Mouse (Mus musculus): ENCODE measurements around the gene Tram2. TPM values are rescaled to one million over a fixed set of nuclear protein-coding genes. Genes with fewer than 3 reads are reported as not detected.

Tram2 gene
- polyA plus RNA-seq, 1 experiment = 7.8 TPM

DNA sequence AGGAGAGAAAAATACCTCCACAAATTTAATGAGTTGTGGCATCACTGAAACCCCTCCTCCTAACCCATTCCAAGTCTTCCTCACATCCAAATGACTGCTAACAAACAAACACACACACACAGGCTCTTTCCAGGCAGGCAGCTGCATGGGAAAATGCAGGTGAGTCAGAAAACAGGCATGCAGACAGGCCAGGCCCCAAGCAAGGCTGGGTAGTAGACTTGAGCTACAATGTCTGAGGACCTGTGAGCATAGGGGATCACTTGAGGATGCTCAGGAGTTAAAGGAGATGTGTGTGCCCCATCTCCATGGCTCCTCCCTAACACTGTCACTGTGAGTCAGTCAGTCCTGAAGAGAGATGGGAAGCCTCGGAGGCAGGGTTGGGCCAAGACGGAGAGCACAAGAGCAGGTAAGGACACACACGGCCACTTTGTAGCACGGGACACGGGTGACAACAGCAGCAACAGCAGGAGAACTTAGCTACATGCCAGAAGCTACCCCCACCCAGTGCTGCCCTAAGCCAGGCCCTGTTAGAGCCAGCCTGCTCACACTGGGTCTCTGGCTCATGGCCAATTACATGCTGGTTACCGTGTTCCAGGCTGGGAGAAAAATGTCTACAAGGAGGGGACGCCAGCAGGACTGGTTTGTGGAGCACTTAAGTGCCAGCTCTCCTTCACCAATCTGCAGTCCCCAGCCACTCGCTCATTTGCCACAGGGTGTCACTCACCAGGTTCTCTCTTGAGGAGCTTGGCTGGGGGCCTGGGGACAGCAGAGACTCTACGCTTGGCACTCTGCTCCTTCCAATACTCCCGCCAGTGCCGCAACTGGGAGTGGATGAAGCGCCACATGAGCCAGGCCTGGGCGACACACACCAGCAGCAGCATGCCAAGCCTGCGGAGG lies 76.5 kb downstream of the Tram2 start:
- Histone ChIP-seq H3K4me1 (ENCODE audit: control insufficient read depth, insufficient read depth, low read length) (peaks cover 3% of the 10 kb centered on the region), H3K27ac (ENCODE audit: insufficient read depth, low read depth, low read length) (no peak overlapping the region), H3K4me3 (ENCODE audit: insufficient read depth, low read length) (no peak overlapping the region)
- no peak for TF ChIP-seq POLR2A (IDR thresholded peaks at IDR 0.05; ENCODE audit: borderline replicate concordance, low read depth, low read length)
- no peak for TF ChIP-seq CTCF (IDR thresholded peaks at IDR 0.05; ENCODE audit: low read depth, low read length)

- no peak overlapping the region for H3K27ac ChIP-seq (ENCODE audit: insufficient read depth, low read depth, low read length)
- TF ChIP-seq POLR2A (IDR thresholded peaks at IDR 0.05; ENCODE audit: borderline replicate concordance, low read depth, low read length) = no peak
- TF ChIP-seq CTCF (IDR thresholded peaks at IDR 0.05; ENCODE audit: low read depth, low read length) = no peak
- no peak overlapping the region for H3K4me3 ChIP-seq (ENCODE audit: insufficient read depth, low read length)
- peaks cover 8% of the 10 kb centered on the region for H3K4me1 ChIP-seq (ENCODE audit: control insufficient read depth, insufficient read depth, low read length)
These were observed 81.1 kb downstream of the Tram2 start for GRCm38 (mm10) chr1:20997881-20998389.

- TF ChIP-seq POLR2A (IDR thresholded peaks at IDR 0.05; ENCODE audit: borderline replicate concordance, low read depth, low read length) (no peak), CTCF (IDR thresholded peaks at IDR 0.05; ENCODE audit: low read depth, low read length) (no peak)
- H3K4me3 ChIP-seq (ENCODE audit: insufficient read depth, low read length) = no peak overlapping the region
- peaks cover 8% of the 10 kb centered on the region for H3K4me1 ChIP-seq (ENCODE audit: control insufficient read depth, insufficient read depth, low read length)
- H3K27ac ChIP-seq (ENCODE audit: insufficient read depth, low read depth, low read length) = no peak overlapping the region
These were observed 81.7 kb downstream of the Tram2 start for GRCm38 (mm10) chr1:20997328-20997689.

GRCm38 (mm10) chr1:20996603-20997327 lies 82.3 kb downstream of the Tram2 start:
- peaks cover 8% of the 10 kb centered on the region for H3K4me1 ChIP-seq (ENCODE audit: control insufficient read depth, insufficient read depth, low read length)
- H3K4me3 ChIP-seq (ENCODE audit: insufficient read depth, low read length) = no peak overlapping the region
- H3K27ac ChIP-seq (ENCODE audit: insufficient read depth, low read depth, low read length) = no peak overlapping the region
- TF ChIP-seq CTCF (IDR thresholded peaks at IDR 0.05; ENCODE audit: low read depth, low read length) (no peak), POLR2A (IDR thresholded peaks at IDR 0.05; ENCODE audit: borderline replicate concordance, low read depth, low read length) (no peak)

DNA sequence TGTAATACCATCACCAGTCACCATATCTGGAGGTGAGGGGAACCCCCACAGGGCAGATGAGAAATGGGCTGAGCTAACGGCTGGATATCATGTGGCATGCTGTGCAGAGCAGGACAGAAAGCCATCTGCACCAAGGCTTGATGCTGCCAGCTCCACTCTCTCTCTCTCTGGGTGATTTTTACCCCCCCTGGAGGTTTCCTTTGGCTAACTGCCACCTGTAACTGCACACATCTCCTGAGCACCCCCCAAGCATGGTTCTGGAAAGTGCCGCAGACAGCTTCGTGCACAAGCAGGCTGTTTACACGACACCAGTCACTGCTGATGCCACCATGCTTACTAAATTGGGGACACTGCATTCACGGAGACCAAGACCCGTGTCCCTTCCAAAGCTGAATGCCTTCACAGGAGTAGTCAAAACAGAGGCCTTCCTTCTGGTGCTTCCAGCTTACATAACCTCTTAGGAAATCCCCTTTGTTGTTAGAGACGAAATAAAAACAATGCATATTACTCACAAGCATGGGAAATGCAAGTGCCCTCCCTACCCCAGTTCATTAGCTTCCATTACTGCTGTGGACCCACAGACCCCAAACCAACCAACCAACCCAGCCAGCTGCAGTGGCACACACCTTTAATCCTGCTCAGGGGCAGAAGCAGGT lies 83.6 kb downstream of the Tram2 start:
- H3K27ac ChIP-seq (ENCODE audit: insufficient read depth, low read depth, low read length) = no peak overlapping the region
- TF ChIP-seq CTCF (IDR thresholded peaks at IDR 0.05; ENCODE audit: low read depth, low read length) (no peak), POLR2A (IDR thresholded peaks at IDR 0.05; ENCODE audit: borderline replicate concordance, low read depth, low read length) (no peak)
- no peak overlapping the region for H3K4me3 ChIP-seq (ENCODE audit: insufficient read depth, low read length)
- H3K4me1 ChIP-seq (ENCODE audit: control insufficient read depth, insufficient read depth, low read length) = peaks cover 8% of the 10 kb centered on the region

- Histone ChIP-seq H3K4me1 (ENCODE audit: control insufficient read depth, insufficient read depth, low read length) (peaks cover 11% of the 10 kb centered on the region), H3K4me3 (ENCODE audit: insufficient read depth, low read length) (no peak overlapping the region), H3K27ac (ENCODE audit: insufficient read depth, low read depth, low read length) (no peak overlapping the region)
- no peak for TF ChIP-seq POLR2A (IDR thresholded peaks at IDR 0.05; ENCODE audit: borderline replicate concordance, low read depth, low read length)
- TF ChIP-seq CTCF (IDR thresholded peaks at IDR 0.05; ENCODE audit: low read depth, low read length) = no peak
These were observed 84.7 kb downstream of the Tram2 start for GRCm38 (mm10) chr1:20994338-20994737.

DNA sequence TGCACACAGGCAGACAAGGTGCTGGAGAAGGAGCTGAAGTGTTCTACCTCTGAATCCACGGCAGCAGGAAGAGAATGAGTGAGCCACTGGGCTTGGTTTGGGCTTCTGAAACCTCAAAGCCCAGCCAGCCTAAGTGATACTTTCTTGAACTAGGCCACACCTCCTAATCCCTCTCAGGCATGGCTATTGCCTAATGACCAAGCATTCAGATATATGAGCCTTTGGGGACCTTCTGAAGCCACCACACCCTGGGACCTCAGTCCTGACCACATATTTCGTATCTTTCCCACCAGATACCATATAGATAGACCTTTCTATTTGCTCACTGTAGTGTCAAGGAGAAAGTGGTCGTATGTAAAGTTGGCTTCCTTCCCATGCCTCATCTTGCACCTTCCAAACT lies 85.3 kb downstream of the Tram2 start:
- Histone ChIP-seq H3K4me1 (ENCODE audit: control insufficient read depth, insufficient read depth, low read length) (peaks cover 14% of the 10 kb centered on the region), H3K4me3 (ENCODE audit: insufficient read depth, low read length) (no peak overlapping the region), H3K27ac (ENCODE audit: insufficient read depth, low read depth, low read length) (no peak overlapping the region)
- TF ChIP-seq CTCF (IDR thresholded peaks at IDR 0.05; ENCODE audit: low read depth, low read length) (no peak), POLR2A (IDR thresholded peaks at IDR 0.05; ENCODE audit: borderline replicate concordance, low read depth, low read length) (no peak)

DNA sequence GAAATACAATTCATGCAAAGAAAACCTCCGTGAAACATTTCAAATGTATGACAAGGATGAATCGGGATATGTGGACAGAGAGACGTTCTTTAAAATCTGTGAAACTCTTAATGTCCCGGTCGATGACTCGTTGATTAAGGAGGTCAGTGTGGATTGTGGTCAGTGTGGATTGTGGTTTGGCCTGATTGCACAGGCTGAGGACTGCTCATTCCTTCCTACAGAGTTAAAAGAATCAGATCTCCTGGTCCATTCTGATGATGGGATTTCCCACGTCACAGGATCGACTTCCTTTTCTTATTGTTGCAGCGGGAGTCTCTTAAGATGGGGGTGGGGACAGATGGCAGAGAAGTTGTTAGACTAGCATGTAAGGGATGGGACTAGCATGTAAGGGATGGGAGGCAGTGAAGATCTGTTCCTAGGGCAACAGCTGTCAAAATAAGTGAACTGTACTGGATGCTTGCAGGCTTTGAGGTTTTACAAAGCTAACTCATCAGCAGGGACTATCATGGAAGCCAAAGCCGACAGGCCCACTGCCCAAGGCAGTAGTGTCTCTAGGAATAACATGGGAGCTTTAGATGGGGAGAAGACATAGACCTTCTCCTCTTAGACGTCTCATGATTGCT lies 89.5 kb downstream of the Tram2 start:
- Histone ChIP-seq H3K4me1 (ENCODE audit: control insufficient read depth, insufficient read depth, low read length) (0 out of 2 replicates have a peak, but pooled peaks cover 6% of the 10 kb centered on the region), H3K4me3 (ENCODE audit: insufficient read depth, low read length) (no peak overlapping the region), H3K27ac (ENCODE audit: insufficient read depth, low read depth, low read length) (no peak overlapping the region)
- TF ChIP-seq CTCF (IDR thresholded peaks at IDR 0.05; ENCODE audit: low read depth, low read length) = no peak
- no peak for TF ChIP-seq POLR2A (IDR thresholded peaks at IDR 0.05; ENCODE audit: borderline replicate concordance, low read depth, low read length)

- no peak overlapping the region for H3K4me3 ChIP-seq (ENCODE audit: insufficient read depth, low read length)
- H3K4me1 ChIP-seq (ENCODE audit: control insufficient read depth, insufficient read depth, low read length) = peaks cover 6% of the 10 kb centered on the region; the same call in 1 of the 2 replicates
- TF ChIP-seq POLR2A (IDR thresholded peaks at IDR 0.05; ENCODE audit: borderline replicate concordance, low read depth, low read length) (no peak), CTCF (IDR thresholded peaks at IDR 0.05; ENCODE audit: low read depth, low read length) (no peak)
- no peak overlapping the region for H3K27ac ChIP-seq (ENCODE audit: insufficient read depth, low read depth, low read length)
These were observed 92.5 kb downstream of the Tram2 start for GRCm38 (mm10) chr1:20986378-20987056.
